ENCODE assay signal across 8 mouse cellular contexts in the genomic region with DNA sequence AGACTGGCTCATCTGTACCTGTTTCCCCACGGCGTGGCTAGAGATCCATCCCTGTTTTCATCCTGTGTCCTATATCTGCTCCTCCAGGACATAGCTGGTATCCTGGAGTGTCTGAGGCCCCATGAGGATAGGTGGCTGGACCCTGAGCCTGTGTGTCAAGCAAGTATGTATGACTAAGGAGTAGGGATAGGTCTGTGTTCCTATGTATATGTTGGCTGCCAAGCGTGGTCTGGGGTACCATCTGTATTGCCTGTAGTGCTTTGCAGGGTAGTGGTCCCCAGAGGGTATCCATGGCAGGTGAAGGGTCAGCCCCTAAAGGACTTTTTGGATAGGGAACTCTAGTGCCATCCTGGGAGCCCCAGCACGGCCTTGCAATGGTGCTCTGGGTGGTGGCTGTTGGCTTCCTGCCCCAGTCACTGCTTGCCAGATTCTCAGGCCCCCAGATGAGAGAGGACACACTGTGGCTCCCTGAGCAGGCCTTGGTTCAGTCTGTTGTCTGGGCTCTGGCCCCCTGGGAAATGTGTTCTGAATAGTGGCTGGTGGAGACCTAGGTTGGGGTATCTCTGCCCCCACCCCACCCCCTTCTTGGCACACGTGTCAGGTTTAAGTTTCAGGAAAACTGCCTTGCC. TPM values are rescaled to one million over a fixed set of nuclear protein-coding genes. Genes with fewer than 3 reads are reported as not detected.
DNase-seq lines count a peak whose midpoint lies in the region; ATAC-seq and TF ChIP-seq lines count a peak whose summit lies in the region.
"Had no signal": no experiment of that assay in that cellular context is flagged by ENCODE, and none has a peak within 500 bp of the region (broad histone marks: within the 10 kb centered on the region; RNA-seq: fewer than 3 reads in every experiment).

No protein-coding gene starts in this region.

- H3K9ac ChIP-seq in neural tube, embryonic 12.5 days = peak overlapping the region; percentile 38; the same call in 1 of the 2 replicates
- peak overlapping the region; percentile 16; the same call in 1 of the 2 replicates for H3K9ac ChIP-seq in limb, embryonic 14.5 days (ENCODE audit: low read depth, low read length, severe bottlenecking)
- H3K9ac ChIP-seq: liver, embryonic 14.5 days had no signal

- H3K36me3 ChIP-seq in neural tube, embryonic 12.5 days = no peaks in the 10 kb centered on the region
- H3K36me3 ChIP-seq in limb, embryonic 14.5 days (ENCODE audit: control insufficient read depth, insufficient read depth, low read length) = peaks cover 11% of the 10 kb centered on the region; the same call in 1 of the 2 replicates

- no peak overlapping the region for H3K27ac ChIP-seq in neural tube, embryonic 12.5 days
- H3K27ac ChIP-seq in limb, embryonic 14.5 days (replicated peaks; ENCODE audit: low read depth, low read length) = no peak overlapping the region
- H3K27ac ChIP-seq: liver, embryonic 14.5 days had no signal

- no peaks in the 10 kb centered on the region for H3K27me3 ChIP-seq in neural tube, embryonic 12.5 days (replicated peaks)
- H3K27me3 ChIP-seq in limb, embryonic 14.5 days (ENCODE audit: control insufficient read depth, insufficient read depth, low read length) = no peaks in the 10 kb centered on the region

- no peaks in the 10 kb centered on the region for H3K9me3 ChIP-seq in neural tube, embryonic 12.5 days
- no peaks in the 10 kb centered on the region for H3K9me3 ChIP-seq in limb, embryonic 14.5 days (ENCODE audit: control insufficient read depth, low read length)

- H3K4me1 ChIP-seq in neural tube, embryonic 12.5 days = peaks cover 36% of the 10 kb centered on the region
- peaks cover 26% of the 10 kb centered on the region for H3K4me1 ChIP-seq in limb, embryonic 14.5 days (ENCODE audit: control insufficient read depth, insufficient read depth, low read length)

- WGBS in neural tube, embryonic 12.5 days = 86% methylated on average over 5 of the region's 5 CpGs
- WGBS in limb, embryonic 14.5 days = 60% methylated on average over 3 of the region's 5 CpGs

- peak overlapping the region; percentile 96 for H3K4me2 ChIP-seq in neural tube, embryonic 12.5 days (replicated peaks)
- no peak overlapping the region for H3K4me2 ChIP-seq in limb, embryonic 14.5 days (replicated peaks; ENCODE audit: low read depth, low read length, severe bottlenecking)

- no peak for ATAC-seq in neural tube, embryonic 12.5 days (ENCODE audit: low FRiP score, low read depth)
- ATAC-seq in limb, embryonic 14.5 days (ENCODE audit: low FRiP score, low read depth) = no peak
- ATAC-seq in granulocyte monocyte progenitor cell, adult 5-6 weeks (replicated peaks; ENCODE audit: poor library complexity, severe bottlenecking) = no peak

- TF ChIP-seq POLR2A in limb, embryonic 14.5 days (IDR thresholded peaks at IDR 0.05; ENCODE audit: borderline replicate concordance, extremely low read depth, insufficient read depth, insufficient read length) = no peak

- H3K4me3 ChIP-seq in neural tube, embryonic 12.5 days = no peak overlapping the region
- no peak overlapping the region for H3K4me3 ChIP-seq in limb, embryonic 14.5 days (replicated peaks; ENCODE audit: low read length)

- DNase-seq in neural tube, embryonic 10.5 days (ENCODE audit: extremely low spot score, low spot score) = no peak
- DNase-seq in cerebellum, adult 9-10 months = peak; percentile 79
- peak; percentile 53 for DNase-seq in heart, adult 8-10 months (ENCODE audit: low spot score)
- DNase-seq in limb, embryonic 14.5 days (ENCODE audit: low spot score) = no peak
- DNase-seq in layer of hippocampus, postnatal 25 days (ENCODE audit: extremely low spot score in 1 of 2, low spot score in 1 of 2) = no peak

RNA-seq across cellular contexts. Expression of a gene that starts 2.5 kb away (rescaled TPM):
- polyA plus RNA-seq in neural tube, embryonic 12.5 days (2016; fragmentation: Nextera tagmentation; extraction: Ambion mirVana) = 15.8 and 19.6 TPM in 2 replicates
- total RNA-seq in heart, adult 8-10 months (2022) = 10 to 100 TPM; 45.0 to 47.2 (median 46.1) TPM
- 126 and 161 TPM in 2 replicates for polyA plus RNA-seq in limb, embryonic 14.5 days (2012; rRNA removed)
- 21.1 and 25.0 TPM in 2 replicates for polyA plus RNA-seq in limb, embryonic 14.5 days (2014; fragmentation: Nextera tagmentation; extraction: Ambion mirVana)
- 10 to 100 TPM; 73.9 to 84.4 TPM for total RNA-seq in layer of hippocampus, postnatal 25 days (2021)
- 73.6 and 85.1 TPM in 2 replicates for total RNA-seq in granulocyte monocyte progenitor cell, adult 5-6 weeks (2014; fragmentation: Nextera tagmentation)
- total RNA-seq in granulocyte monocyte progenitor cell, adult 5-6 weeks (2017) = 21.0 and 27.6 TPM in 2 replicates

RNA-seq across cellular contexts. Expression of a gene that starts 26.3 kb away (rescaled TPM):
- 0.24 TPM in 1 of 2 replicates, not detected in the other for polyA plus RNA-seq in neural tube, embryonic 12.5 days (2016; fragmentation: Nextera tagmentation; extraction: Ambion mirVana)
- total RNA-seq in heart, adult 8-10 months (2022) = not detected
- 0.13 and 0.28 TPM in 2 replicates for polyA plus RNA-seq in limb, embryonic 14.5 days (2012; rRNA removed)
- not detected in 2 replicates for polyA plus RNA-seq in limb, embryonic 14.5 days (2014; fragmentation: Nextera tagmentation; extraction: Ambion mirVana)
- 1 to 10 TPM in 1 of 2 experiments, under 1 TPM in 1; 0.64 to 1.2 TPM for total RNA-seq in layer of hippocampus, postnatal 25 days (2021)
- total RNA-seq in granulocyte monocyte progenitor cell, adult 5-6 weeks (2014; fragmentation: Nextera tagmentation) = not detected in 2 replicates
- total RNA-seq in granulocyte monocyte progenitor cell, adult 5-6 weeks (2017) = not detected in 2 replicates

RNA-seq across cellular contexts. Expression of a gene that starts 39.5 kb away (rescaled TPM):
- 267 TPM in 2 replicates for polyA plus RNA-seq in neural tube, embryonic 12.5 days (2016; fragmentation: Nextera tagmentation; extraction: Ambion mirVana)
- 1,000 to 10,000 TPM; 1,612 to 1,913 (median 1,690) TPM for total RNA-seq in heart, adult 8-10 months (2022)
- 91.4 and 102 TPM in 2 replicates for polyA plus RNA-seq in limb, embryonic 14.5 days (2012; rRNA removed)
- polyA plus RNA-seq in limb, embryonic 14.5 days (2014; fragmentation: Nextera tagmentation; extraction: Ambion mirVana) = 89.9 and 99.1 TPM in 2 replicates
- 100 to 1,000 TPM; 110 to 113 TPM for total RNA-seq in layer of hippocampus, postnatal 25 days (2021)
- not detected in 2 replicates for total RNA-seq in granulocyte monocyte progenitor cell, adult 5-6 weeks (2014; fragmentation: Nextera tagmentation)
- total RNA-seq in granulocyte monocyte progenitor cell, adult 5-6 weeks (2017) = 0.46 TPM in 1 of 2 replicates, not detected in the other

RNA-seq across cellular contexts. Expression of a gene that starts 45.6 kb away (rescaled TPM):
- 59.9 and 65.8 TPM in 2 replicates for polyA plus RNA-seq in neural tube, embryonic 12.5 days (2016; fragmentation: Nextera tagmentation; extraction: Ambion mirVana)
- total RNA-seq in heart, adult 8-10 months (2022) = 100 to 1,000 TPM; 154 to 215 (median 169) TPM
- polyA plus RNA-seq in limb, embryonic 14.5 days (2012; rRNA removed) = 387 and 403 TPM in 2 replicates
- 344 and 469 TPM in 2 replicates for polyA plus RNA-seq in limb, embryonic 14.5 days (2014; fragmentation: Nextera tagmentation; extraction: Ambion mirVana)
- 10 to 100 TPM in 1 of 2 experiments, 1 to 10 TPM in 1; 7.6 to 12.6 TPM for total RNA-seq in layer of hippocampus, postnatal 25 days (2021)
- total RNA-seq in granulocyte monocyte progenitor cell, adult 5-6 weeks (2014; fragmentation: Nextera tagmentation) = 161 and 242 TPM in 2 replicates
- total RNA-seq in granulocyte monocyte progenitor cell, adult 5-6 weeks (2017) = 84.6 and 103 TPM in 2 replicates

RNA-seq across cellular contexts. Expression of a gene that starts 55.7 kb away (rescaled TPM):
- 32.3 and 32.9 TPM in 2 replicates for polyA plus RNA-seq in neural tube, embryonic 12.5 days (2016; fragmentation: Nextera tagmentation; extraction: Ambion mirVana)
- total RNA-seq in heart, adult 8-10 months (2022) = under 1 TPM; 0.12 to 0.49 (median 0.33) TPM
- 30.8 and 36.8 TPM in 2 replicates for polyA plus RNA-seq in limb, embryonic 14.5 days (2012; rRNA removed)
- 19.5 and 22.6 TPM in 2 replicates for polyA plus RNA-seq in limb, embryonic 14.5 days (2014; fragmentation: Nextera tagmentation; extraction: Ambion mirVana)
- 1 to 10 TPM; 1.1 to 1.2 TPM for total RNA-seq in layer of hippocampus, postnatal 25 days (2021)
- total RNA-seq in granulocyte monocyte progenitor cell, adult 5-6 weeks (2014; fragmentation: Nextera tagmentation) = 6.5 and 11.1 TPM in 2 replicates
- total RNA-seq in granulocyte monocyte progenitor cell, adult 5-6 weeks (2017) = 6.1 and 22.6 TPM in 2 replicates

Comparison
In these comparisons a context has a peak if more than half of its experiments do, and no peak if none do; other contexts are left out.
1. DNase-seq: peak in cerebellum, adult 9-10 months (single experiment) and heart, adult 8-10 months (single experiment); none in neural tube, embryonic 10.5 days (single experiment), limb, embryonic 14.5 days (single experiment) and layer of hippocampus, postnatal 25 days (0 of 2).
2. RNA of a gene that starts 39.5 kb away (total RNA-seq): 1,612 to 1,913 TPM in heart, adult 8-10 months and 110 to 113 TPM in layer of hippocampus, postnatal 25 days; 0.46 TPM in granulocyte monocyte progenitor cell, adult 5-6 weeks; every median in the first group is over 10 times any median in the second.